Mouse (Mus musculus) liver, embryonic 15.5 days (tissue): ENCODE data around the gene Epha3. TPM values are rescaled to one million over a fixed set of nuclear protein-coding genes. Genes with fewer than 3 reads are reported as not detected.

Source experiments
- ATAC-seq: fragments of 200-750 bp; cut with Nextera tagmentation; 2 replicates; pipeline ENCODE4 v1.8.0; 2017; ENCODE audit warnings: moderate number of reproducible peaks, mild to moderate bottlenecking, moderate library complexity; ENCODE audit not compliant: insufficient read depth
- H3K27ac ChIP-seq: fragments of 300-500 bp; sonication (generic); replicated peaks from 2 replicates; pipeline ENCODE4 v1.5.1; 2015; ENCODE audit warnings: mild to moderate bottlenecking, inconsistent platforms
- H3K27me3 ChIP-seq: fragments of 300-500 bp; sonication (generic); 2 replicates; pipeline ENCODE4 v1.6.1; 2015; ENCODE audit warnings: mild to moderate bottlenecking, inconsistent platforms
- H3K36me3 ChIP-seq: fragments of 300-500 bp; sonication (generic); replicated peaks from 2 replicates; pipeline ENCODE4 v1.6.1; 2015; ENCODE audit warnings: moderate library complexity, mild to moderate bottlenecking, inconsistent platforms
- H3K4me1 ChIP-seq: fragments of 300-500 bp; sonication (generic); replicated peaks from 2 replicates; pipeline ENCODE4 v1.6.1; 2015; ENCODE audit warnings: inconsistent platforms
- H3K4me2 ChIP-seq: fragments of 300-500 bp; sonication (generic); 2 replicates; pipeline ENCODE4 v1.6.1; 2015; ENCODE audit warnings: moderate library complexity, mild to moderate bottlenecking, inconsistent platforms
- H3K4me3 ChIP-seq: fragments of 300-500 bp; sonication (generic); replicated peaks from 2 replicates; pipeline ENCODE4 v1.5.1; 2015; ENCODE audit warnings: mild to moderate bottlenecking, inconsistent platforms
- H3K9ac ChIP-seq: fragments of 300-500 bp; sonication (generic); 2 replicates; pipeline ENCODE4 v1.6.1; 2015; ENCODE audit warnings: moderate library complexity, mild to moderate bottlenecking, inconsistent platforms
- H3K9me3 ChIP-seq: fragments of 300-500 bp; sonication (generic); replicated peaks from 2 replicates; pipeline ENCODE4 v1.6.1; 2016; ENCODE audit warnings: inconsistent platforms
- WGBS: fragments of 180-500 bp; shearing (Covaris S2); methylation state at CpG from one replicate; pipeline ENCODE4 v1.1.7; 2015; ENCODE audit warnings: mixed read lengths; ENCODE audit not compliant: insufficient replicate concordance; 5-methylcytosine and 5-hydroxymethylcytosine counted together
- polyA plus RNA-seq: library from polyadenylated mRNA; unstranded; fragments of >200 nt; fragmentation: Nextera tagmentation; extraction: Ambion mirVana; gene quantifications from 2 replicates; pipeline ENCODE4 v1.2.1, GENCODE M21; 2015

Epha3 gene
- polyA plus RNA-seq, 1 experiment from 2014 or later: 0.68 TPM

DNA sequence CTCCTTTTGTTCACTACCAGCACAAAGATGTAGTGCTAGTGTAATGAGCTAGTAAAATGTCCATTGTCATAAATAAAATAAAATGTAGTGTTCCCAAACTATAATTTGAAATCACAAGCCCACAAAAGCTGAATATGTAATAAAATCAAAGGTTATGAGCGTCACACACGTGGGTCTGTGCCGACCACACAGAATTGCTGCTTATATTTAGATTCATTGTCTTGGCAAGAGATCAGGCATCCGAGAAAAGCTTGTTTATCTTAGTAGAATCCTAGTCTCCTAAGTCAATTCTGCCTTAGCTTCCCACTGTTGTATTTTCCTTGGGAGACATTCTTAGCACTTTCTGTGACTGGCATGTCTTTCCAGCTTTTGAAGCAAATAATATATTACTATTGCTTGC, 294.2 kb downstream of the Epha3 start:
- no peak overlapping the region for H3K4me2 ChIP-seq
- H3K27me3 ChIP-seq: no peaks in the 10 kb centered on the region
- H3K9me3 ChIP-seq: no peaks in the 10 kb centered on the region
- H3K4me3 ChIP-seq: no peak overlapping the region
- no peaks in the 10 kb centered on the region for H3K36me3 ChIP-seq
- no peaks in the 10 kb centered on the region for H3K4me1 ChIP-seq
- H3K9ac ChIP-seq: no peak overlapping the region
- H3K27ac ChIP-seq: no peak overlapping the region
- WGBS: 52% methylated on average over 4 of the region's 4 CpGs
- no peak for ATAC-seq

DNA sequence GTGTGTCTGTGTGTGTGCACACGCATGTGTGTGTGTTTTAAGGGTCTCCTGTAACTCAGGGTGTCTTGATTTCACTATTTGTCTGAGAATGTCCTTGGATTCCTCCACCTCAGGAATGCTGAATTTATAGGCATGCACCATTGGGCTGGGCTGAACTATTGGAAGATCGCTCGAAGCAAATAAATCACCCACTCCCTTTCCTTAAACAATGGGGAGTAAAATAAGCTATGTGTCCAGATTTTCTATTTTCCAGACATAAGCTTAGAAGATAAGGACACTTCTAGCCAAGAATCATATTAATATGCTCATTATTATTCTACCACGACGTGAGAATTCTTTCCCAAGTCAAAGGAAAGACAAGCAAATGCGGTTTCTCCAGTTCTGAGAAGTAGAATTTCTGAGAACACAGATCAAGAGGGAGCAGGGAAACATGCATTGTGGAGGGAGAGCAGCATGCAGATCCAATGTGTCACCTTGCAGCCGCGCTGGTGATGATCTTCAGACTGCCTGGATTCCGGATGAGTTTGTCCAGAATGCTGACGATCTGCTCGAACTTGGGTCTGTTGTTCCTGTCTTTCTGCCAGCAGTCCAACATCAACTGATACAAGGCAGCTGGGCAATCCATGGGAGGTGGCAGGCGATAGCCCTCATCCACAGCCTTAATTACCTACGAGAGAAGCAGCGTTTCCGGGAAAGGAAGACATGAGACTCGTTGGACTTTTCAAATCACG, 297.7 kb downstream of the Epha3 start:
- no peaks in the 10 kb centered on the region for H3K4me1 ChIP-seq
- no peak overlapping the region for H3K9ac ChIP-seq
- H3K27ac ChIP-seq: no peak overlapping the region
- no peaks in the 10 kb centered on the region for H3K36me3 ChIP-seq
- no peak overlapping the region for H3K4me3 ChIP-seq
- no peak overlapping the region for H3K4me2 ChIP-seq
- no peaks in the 10 kb centered on the region for H3K9me3 ChIP-seq
- no peaks in the 10 kb centered on the region for H3K27me3 ChIP-seq
- WGBS: 72% methylated on average over 17 of the region's 17 CpGs
- no peak for ATAC-seq

DNA sequence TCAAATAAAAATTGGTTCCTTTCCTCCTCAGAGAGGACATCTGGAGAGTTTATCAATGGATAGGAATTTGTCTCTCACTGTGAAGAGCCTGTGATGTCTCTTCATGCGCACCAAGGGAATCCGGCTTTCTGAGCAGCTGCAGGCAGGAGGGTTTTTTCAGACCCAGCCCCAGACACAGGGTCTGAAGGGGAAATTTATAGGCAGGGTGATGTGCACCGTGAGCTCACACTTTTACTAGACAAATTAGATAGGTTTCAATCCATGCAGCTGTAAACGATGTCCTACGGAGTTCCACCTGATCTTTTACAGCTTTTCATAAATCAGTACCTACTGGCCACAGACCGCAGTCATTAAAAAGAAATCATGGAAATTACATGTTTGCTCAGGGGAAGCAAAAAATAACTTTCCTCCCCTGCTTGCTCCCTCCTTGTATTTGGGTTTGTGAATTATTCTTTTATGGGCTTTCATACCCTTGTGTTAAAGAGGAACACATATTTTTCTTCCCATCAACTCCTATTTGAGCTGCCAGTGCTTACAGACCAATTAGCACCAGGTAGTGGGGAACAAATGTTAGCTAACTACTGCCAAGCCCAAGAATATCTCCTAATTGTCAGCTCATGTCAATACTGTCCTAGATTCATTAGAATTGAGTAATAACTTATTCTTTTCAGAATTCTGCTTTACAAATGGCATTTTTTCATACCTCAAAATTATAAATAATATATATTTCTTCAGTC, 307.4 kb downstream of the Epha3 start:
- Histone ChIP-seq H3K4me2 (no peak overlapping the region), H3K4me3 (no peak overlapping the region), H3K36me3 (no peaks in the 10 kb centered on the region), H3K27ac (no peak overlapping the region), H3K27me3 (no peaks in the 10 kb centered on the region), H3K4me1 (no peaks in the 10 kb centered on the region), H3K9ac (no peak overlapping the region), H3K9me3 (no peaks in the 10 kb centered on the region)
- 70% methylated on average over 6 of the region's 6 CpGs for WGBS
- no peak for ATAC-seq

DNA sequence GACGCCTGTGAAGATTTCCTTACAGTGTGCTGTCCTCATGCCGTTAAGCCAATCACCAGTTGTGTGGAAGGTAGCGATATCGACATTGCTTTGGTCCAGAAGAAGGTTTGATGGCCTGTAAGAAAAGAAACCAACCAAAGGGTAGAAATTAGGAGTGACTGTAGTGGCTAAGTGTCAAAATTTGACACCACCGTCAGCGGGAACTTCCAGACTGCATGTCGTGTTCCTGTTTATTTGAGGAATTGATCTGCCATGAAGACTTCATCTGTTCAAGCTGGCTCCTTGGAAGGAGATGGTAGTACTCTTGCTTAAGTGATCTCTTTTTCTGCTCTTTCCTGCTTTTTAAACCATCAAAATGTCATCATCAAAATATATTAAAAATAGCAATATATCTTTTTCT, 311.4 kb downstream of the Epha3 start:
- H3K27ac ChIP-seq: no peak overlapping the region
- H3K4me2 ChIP-seq: no peak overlapping the region
- no peaks in the 10 kb centered on the region for H3K4me1 ChIP-seq
- ATAC-seq: no peak
- H3K36me3 ChIP-seq: no peaks in the 10 kb centered on the region
- H3K27me3 ChIP-seq: no peaks in the 10 kb centered on the region
- H3K4me3 ChIP-seq: no peak overlapping the region
- no peaks in the 10 kb centered on the region for H3K9me3 ChIP-seq
- 67% methylated on average over 7 of the region's 7 CpGs for WGBS
- no peak overlapping the region for H3K9ac ChIP-seq

DNA sequence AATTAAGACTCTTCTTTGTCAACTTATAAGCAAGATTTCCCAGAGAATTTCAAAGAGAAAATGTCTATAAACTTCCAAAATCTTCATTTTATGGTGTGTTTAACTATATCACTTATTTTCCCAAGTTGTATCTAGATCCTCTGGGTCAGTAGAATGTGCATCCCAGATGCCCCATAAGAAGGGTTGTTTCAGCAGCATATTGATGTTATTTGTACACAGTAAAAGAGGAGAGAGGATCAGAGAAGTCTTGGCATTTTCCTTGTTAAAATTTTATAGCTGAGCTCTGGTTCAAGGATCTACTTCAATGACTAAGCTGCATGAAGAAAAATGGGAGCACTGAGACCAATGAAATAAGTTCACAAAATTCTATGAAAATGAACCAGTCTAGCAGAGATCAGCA, 324.5 kb downstream of the Epha3 start:
- H3K4me1 ChIP-seq: no peaks in the 10 kb centered on the region
- no peaks in the 10 kb centered on the region for H3K27me3 ChIP-seq
- H3K9me3 ChIP-seq: no peaks in the 10 kb centered on the region
- H3K36me3 ChIP-seq: no peaks in the 10 kb centered on the region
- H3K27ac ChIP-seq: no peak overlapping the region
- ATAC-seq: no peak
- no peak overlapping the region for H3K9ac ChIP-seq
- H3K4me2 ChIP-seq: no peak overlapping the region
- H3K4me3 ChIP-seq: no peak overlapping the region

DNA sequence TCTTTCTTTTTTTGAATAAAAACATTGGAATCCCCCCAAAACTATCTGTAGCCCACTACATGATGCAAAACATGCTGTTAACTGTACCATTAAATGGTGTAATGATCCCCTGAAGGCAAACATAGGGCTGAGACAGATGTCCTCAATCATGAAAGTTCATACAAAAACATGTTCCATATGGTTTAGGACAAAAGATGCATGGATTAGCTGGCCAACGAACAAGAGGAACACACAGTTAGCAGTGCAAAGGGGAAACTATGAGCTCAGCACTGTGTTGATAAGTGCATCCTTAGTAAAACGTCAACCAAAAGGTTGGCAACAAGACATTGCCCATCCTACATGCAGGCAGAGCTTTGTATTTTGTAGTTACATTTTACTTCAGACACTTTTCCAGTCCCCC, 335.2 kb downstream of the Epha3 start:
- WGBS: 49% methylated on average over 2 of the region's 2 CpGs
- ATAC-seq: no peak

DNA sequence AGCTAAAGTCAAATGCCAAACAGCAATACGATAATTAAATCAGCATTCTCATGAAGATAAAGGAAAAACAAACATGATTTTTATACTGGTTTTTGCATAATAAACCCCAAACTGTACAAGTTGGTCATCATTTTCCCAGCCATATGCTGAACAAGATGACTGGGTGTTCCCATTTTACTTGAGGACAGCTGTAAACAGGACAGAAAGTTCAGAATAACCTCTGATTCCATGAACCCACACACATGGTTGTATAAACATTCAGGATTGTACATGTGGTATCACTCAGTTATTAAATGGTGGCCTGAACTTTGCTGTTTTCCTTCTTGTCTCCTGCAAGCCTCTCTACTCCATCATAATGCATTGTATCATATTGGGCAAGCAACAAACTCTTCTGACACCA, 346.3 kb downstream of the Epha3 start:
- H3K4me1 ChIP-seq: no peaks in the 10 kb centered on the region
- no peaks in the 10 kb centered on the region for H3K36me3 ChIP-seq
- no peak overlapping the region for H3K9ac ChIP-seq
- no peak for ATAC-seq
- no peaks in the 10 kb centered on the region for H3K27me3 ChIP-seq
- no peaks in the 10 kb centered on the region for H3K9me3 ChIP-seq
- H3K4me3 ChIP-seq: no peak overlapping the region
- no peak overlapping the region for H3K27ac ChIP-seq
- no peak overlapping the region for H3K4me2 ChIP-seq
- 49% methylated on average over 1 of the region's 1 CpGs for WGBS

More for the DNA sequence above, 335.2 kb downstream of the Epha3 start:
- H3K27me3 ChIP-seq: no peaks in the 10 kb centered on the region
- no peak overlapping the region for H3K9ac ChIP-seq
- no peaks in the 10 kb centered on the region for H3K9me3 ChIP-seq
- H3K4me2 ChIP-seq: no peak overlapping the region
- H3K4me3 ChIP-seq: no peak overlapping the region
- H3K4me1 ChIP-seq: no peaks in the 10 kb centered on the region
- H3K27ac ChIP-seq: no peak overlapping the region
- no peaks in the 10 kb centered on the region for H3K36me3 ChIP-seq

DNA sequence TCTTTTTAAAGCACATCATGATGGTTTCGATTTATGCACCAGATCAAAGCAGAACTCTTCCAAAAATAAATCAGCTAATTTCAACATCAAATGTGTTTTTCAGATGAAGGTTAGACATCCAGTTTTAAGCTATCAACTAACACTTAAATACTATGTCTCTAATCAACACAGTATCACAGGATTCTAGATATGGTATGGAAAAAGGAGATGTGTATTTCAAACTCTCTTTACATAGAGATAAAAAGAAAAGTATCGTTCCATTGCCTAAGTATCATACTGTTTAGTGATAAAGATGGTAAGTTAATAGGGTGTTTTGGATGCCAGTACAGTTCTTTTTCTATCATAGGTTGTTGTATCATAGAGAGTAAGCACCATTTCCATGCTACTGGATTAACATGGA, 353.9 kb downstream of the Epha3 start:
- Histone ChIP-seq H3K27me3 (no peaks in the 10 kb centered on the region), H3K9ac (no peak overlapping the region), H3K36me3 (no peaks in the 10 kb centered on the region), H3K9me3 (no peaks in the 10 kb centered on the region), H3K4me1 (no peaks in the 10 kb centered on the region), H3K4me2 (no peak overlapping the region), H3K27ac (no peak overlapping the region), H3K4me3 (no peak overlapping the region)
- 57% methylated on average over 2 of the region's 2 CpGs for WGBS
- no peak for ATAC-seq

DNA sequence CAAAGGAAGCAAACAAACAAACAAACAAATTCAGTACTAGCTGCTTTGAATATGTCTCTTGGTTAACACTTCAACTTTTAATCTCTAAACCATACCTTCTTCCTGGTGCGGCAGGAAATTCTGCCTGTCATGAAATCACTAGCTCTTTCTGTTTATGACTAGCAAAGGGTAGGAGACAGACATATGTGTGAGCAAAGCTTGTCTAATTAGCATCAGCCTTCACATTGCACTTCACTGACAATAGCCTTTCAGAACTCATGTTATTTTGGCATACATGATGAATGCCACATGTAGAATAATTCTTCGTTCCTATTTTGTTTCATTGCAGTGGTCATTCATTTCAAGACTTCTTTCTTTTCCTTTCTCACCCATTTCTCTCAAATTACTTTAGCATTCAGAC, 357.5 kb downstream of the Epha3 start:
- Histone ChIP-seq H3K4me1 (no peaks in the 10 kb centered on the region), H3K27ac (no peak overlapping the region), H3K4me2 (no peak overlapping the region), H3K4me3 (no peak overlapping the region), H3K9ac (no peak overlapping the region), H3K9me3 (no peaks in the 10 kb centered on the region), H3K27me3 (no peaks in the 10 kb centered on the region), H3K36me3 (no peaks in the 10 kb centered on the region)
- ATAC-seq: no peak
- WGBS: 64% methylated on average over 2 of the region's 2 CpGs

DNA sequence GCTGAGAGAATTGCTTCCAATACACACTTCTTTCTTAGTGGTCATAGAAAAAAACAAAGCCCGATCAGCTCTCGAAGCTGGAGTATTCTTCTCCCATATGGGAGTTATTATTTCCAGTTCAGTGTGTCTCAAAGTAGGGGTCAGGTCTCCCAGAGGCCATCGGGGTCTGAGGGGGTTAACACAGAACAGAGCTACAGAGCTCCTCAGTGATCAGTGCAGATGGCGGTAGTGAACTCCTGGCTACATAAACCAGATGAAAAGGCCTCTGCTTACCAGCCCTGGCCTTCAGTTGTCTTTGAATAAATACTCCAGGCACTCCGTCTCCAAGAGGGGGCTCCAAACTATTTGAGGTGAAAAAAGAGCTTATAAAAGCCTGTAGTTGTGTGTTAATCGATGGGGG, 362.5 kb downstream of the Epha3 start:
- Histone ChIP-seq H3K4me3 (no peak overlapping the region), H3K36me3 (no peaks in the 10 kb centered on the region), H3K27ac (no peak overlapping the region), H3K27me3 (no peaks in the 10 kb centered on the region), H3K4me2 (no peak overlapping the region), H3K9me3 (no peaks in the 10 kb centered on the region), H3K9ac (no peak overlapping the region), H3K4me1 (no peaks in the 10 kb centered on the region)
- WGBS: 62% methylated on average over 6 of the region's 6 CpGs
- no peak for ATAC-seq

DNA sequence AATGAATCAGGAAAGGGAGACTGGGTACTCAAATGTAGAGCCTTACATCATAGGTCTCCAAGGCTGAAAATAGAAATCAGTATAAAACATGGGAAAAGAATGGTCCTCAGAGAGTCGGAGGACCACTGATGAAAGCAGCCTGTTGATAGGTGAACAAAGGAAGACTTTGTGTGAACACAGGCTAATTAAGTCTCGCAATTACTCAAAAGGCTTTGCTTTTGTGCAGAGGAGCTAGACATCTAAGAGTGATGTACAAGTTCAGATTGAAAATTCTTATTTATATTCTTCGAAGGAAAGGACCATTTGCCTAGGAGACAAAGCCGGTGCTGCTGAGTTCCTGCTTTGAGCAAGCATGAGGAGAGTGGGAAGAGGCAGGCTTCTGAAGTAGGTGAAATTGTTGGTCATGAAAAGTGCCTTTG, 363.0 kb downstream of the Epha3 start:
- Histone ChIP-seq H3K36me3 (no peaks in the 10 kb centered on the region), H3K27me3 (no peaks in the 10 kb centered on the region), H3K4me1 (no peaks in the 10 kb centered on the region), H3K9me3 (no peaks in the 10 kb centered on the region), H3K27ac (no peak overlapping the region), H3K9ac (no peak overlapping the region), H3K4me3 (no peak overlapping the region), H3K4me2 (no peak overlapping the region)
- no peak for ATAC-seq
- 62% methylated on average over 4 of the region's 4 CpGs for WGBS
